21 mouse cellular contexts compared by ENCODE assay signal in the genomic region with DNA sequence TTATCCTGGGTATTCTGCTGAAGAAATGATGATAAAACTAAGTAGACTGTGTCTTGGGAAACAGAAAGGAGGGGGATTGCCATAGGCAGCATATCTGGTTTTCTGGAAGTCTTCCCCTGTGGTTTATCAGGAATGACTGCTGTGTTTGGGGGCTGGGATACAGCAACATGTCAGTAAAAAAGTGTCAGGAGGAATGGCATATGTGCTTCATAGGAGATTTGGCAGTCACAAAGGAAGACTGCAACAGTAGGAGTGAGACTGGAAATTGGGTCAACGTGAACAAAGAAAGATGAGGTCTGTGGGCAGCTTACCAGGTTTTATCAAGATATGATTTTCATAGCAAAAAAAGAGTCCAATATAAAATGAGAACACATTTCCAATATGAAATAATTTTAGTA.
DNase-seq lines count a peak whose midpoint lies in the region; ATAC-seq lines count a peak whose summit lies in the region.
"Had no signal": no experiment of that assay in that cellular context is flagged by ENCODE, and none has a peak within 500 bp of the region (broad histone marks: within the 10 kb centered on the region; RNA-seq: fewer than 3 reads in every experiment).

No protein-coding gene starts in this region.

- no peak for DNase-seq in cerebellum, postnatal 4 days (ENCODE audit: low spot score in 2 of 2)
- peak; percentile 2 for DNase-seq in layer of hippocampus, adult 11-12 months (ENCODE audit: low spot score)
- no peak for DNase-seq in layer of hippocampus, postnatal 25 days (ENCODE audit: extremely low spot score in 1 of 2, low spot score in 1 of 2)
- DNase-seq in cerebellum, adult 9-10 months = peak; percentile 90
- DNase-seq in layer of hippocampus, postnatal 36 days = peak; percentile 2 to 3
- DNase-seq in gastrocnemius, adult 18-20 months (ENCODE audit: low spot score) = no peak
- DNase-seq: gastrocnemius, adult 2 months; heart, adult 11 months; heart, postnatal 4 days; kidney, postnatal 4 days; liver, embryonic 13.5 days; right cerebral cortex, adult 18-20 months; thymus, postnatal 14 days had no signal

- no peaks in the 10 kb centered on the region for H3K36me3 ChIP-seq in hindbrain, embryonic 16.5 days (ENCODE audit: control insufficient read depth, insufficient read depth, low read length)
- H3K36me3 ChIP-seq: embryonic facial prominence, embryonic 12.5 days; G1E; limb, embryonic 12.5 days; liver, embryonic 13.5 days; lung, embryonic 15.5 days; midbrain, embryonic 13.5 days had no signal

- no peaks in the 10 kb centered on the region for H3K9me3 ChIP-seq in hindbrain, embryonic 16.5 days (ENCODE audit: control insufficient read depth, low read length)
- H3K9me3 ChIP-seq: embryonic facial prominence, embryonic 12.5 days; G1E; limb, embryonic 12.5 days; liver, embryonic 13.5 days; lung, embryonic 15.5 days; midbrain, embryonic 13.5 days had no signal

- WGBS in hindbrain, embryonic 16.5 days = 77% methylated on average over 1 of the region's 1 CpGs

- H3K4me1 ChIP-seq in hindbrain, embryonic 16.5 days (ENCODE audit: control insufficient read depth, insufficient read depth, low read depth, low read length) = no peaks in the 10 kb centered on the region
- H3K4me1 ChIP-seq: embryonic facial prominence, embryonic 12.5 days; limb, embryonic 12.5 days; liver, embryonic 13.5 days; lung, embryonic 15.5 days; midbrain, embryonic 13.5 days had no signal

- no peak overlapping the region for H3K9ac ChIP-seq in hindbrain, embryonic 16.5 days (ENCODE audit: low read depth, low read length)
- H3K9ac ChIP-seq: embryonic facial prominence, embryonic 12.5 days; limb, embryonic 12.5 days; liver, embryonic 13.5 days; lung, embryonic 15.5 days; midbrain, embryonic 13.5 days had no signal

- H3K27me3 ChIP-seq in hindbrain, embryonic 16.5 days (replicated peaks; ENCODE audit: control insufficient read depth, insufficient read depth, low read length) = no peaks in the 10 kb centered on the region
- H3K27me3 ChIP-seq: embryonic facial prominence, embryonic 12.5 days; limb, embryonic 12.5 days; liver, embryonic 13.5 days; lung, embryonic 15.5 days; midbrain, embryonic 13.5 days had no signal

- ATAC-seq in cerebellum, adult (ENCODE audit: insufficient number of reproducible peaks, low FRiP score, low TSS enrichment) = peak; percentile 98
- no peak for ATAC-seq in hindbrain, embryonic 16.5 days
- ATAC-seq: CD4-positive, CD25-positive, alpha-beta regulatory T cell, adult 4 months; midbrain, embryonic 13.5 days had no signal

- H3K27ac ChIP-seq in hindbrain, embryonic 16.5 days (ENCODE audit: low read depth, low read length) = no peak overlapping the region
- H3K27ac ChIP-seq: embryonic facial prominence, embryonic 12.5 days; gastrocnemius, adult 2 months; limb, embryonic 12.5 days; liver, embryonic 13.5 days; lung, embryonic 15.5 days; midbrain, embryonic 13.5 days had no signal

- H3K4me2 ChIP-seq in hindbrain, embryonic 16.5 days (ENCODE audit: low read length) = no peak overlapping the region
- H3K4me2 ChIP-seq: embryonic facial prominence, embryonic 12.5 days; limb, embryonic 12.5 days; liver, embryonic 13.5 days; lung, embryonic 15.5 days; midbrain, embryonic 13.5 days had no signal

- H3K4me3 ChIP-seq in hindbrain, embryonic 16.5 days (ENCODE audit: low read length) = no peak overlapping the region
- H3K4me3 ChIP-seq: embryonic facial prominence, embryonic 12.5 days; gastrocnemius, adult 2 months; limb, embryonic 12.5 days; liver, embryonic 13.5 days; lung, embryonic 15.5 days; midbrain, embryonic 13.5 days had no signal

Comparison
In these comparisons a context has a peak if more than half of its experiments do, and no peak if none do; other contexts are left out.
1. DNase-seq: peak in layer of hippocampus, adult 11-12 months (single experiment), cerebellum, adult 9-10 months (single experiment) and layer of hippocampus, postnatal 36 days (2 of 2); none in cerebellum, postnatal 4 days (0 of 2), layer of hippocampus, postnatal 25 days (0 of 2) and gastrocnemius, adult 18-20 months (single experiment).